Mouse (Mus musculus) lung, postnatal 0 days (tissue): Measurements from ENCODE around the gene Serinc1.

Experiments used
- CTCF ChIP-seq: IDR thresholded peaks from 2 replicates; pipeline ENCODE4 v1.5.1; 2016; ENCODE audit warnings: antibody characterized with exemption, mild to moderate bottlenecking
- EP300 ChIP-seq: IDR thresholded peaks from 2 replicates; pipeline ENCODE4 v1.6.1; 2016; ENCODE audit warnings: antibody characterized with exemption, mild to moderate bottlenecking, control low read depth

DNA sequence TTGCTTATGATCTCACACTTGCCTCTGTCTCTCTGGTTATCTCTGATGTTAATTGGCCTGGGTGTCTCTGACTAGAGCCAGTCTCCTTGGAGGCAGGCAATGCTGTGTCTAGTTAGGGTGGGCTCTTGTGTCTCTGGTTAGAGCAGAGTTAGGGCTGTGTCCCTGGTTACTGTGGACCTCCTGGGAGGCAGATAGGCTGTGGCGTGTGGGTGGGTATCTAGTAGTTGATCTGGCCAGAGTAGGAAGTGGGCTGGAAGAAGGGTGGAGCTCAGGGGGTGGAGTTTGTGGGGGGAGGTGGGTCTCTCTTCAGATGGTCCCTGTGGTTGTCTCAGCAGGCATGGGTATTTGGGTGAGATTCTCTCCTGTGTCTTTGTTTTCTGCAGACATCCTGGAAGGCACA lies 33.9 kb upstream of the Serinc1 start:
- TF ChIP-seq CTCF, result no peak
- no peak for TF ChIP-seq EP300
